Mouse (Mus musculus) MEL (cell line): Measurements from ENCODE around the gene Gm6793. TPM values are rescaled to one million over a fixed set of nuclear protein-coding genes. Genes with fewer than 3 reads are reported as not detected.
A peak's percentile ranks its signal among the peaks of the same experiment; 100 is the strongest.

Experiments
- DNase-seq: peaks from one replicate; pipeline ENCODE4 v3.0.0; 2011; ENCODE audit warnings: low read depth, low spot score
- H3K27ac ChIP-seq: 2 replicates; pipeline ENCODE4 v1.5.1; 2012; ENCODE audit warnings: low read depth, mild to moderate bottlenecking, control low read depth, low read length, moderate library complexity; ENCODE audit not compliant: control insufficient read depth
- H3K27me3 ChIP-seq, 2 experiments: fragments of 150-350 bp in 1 of 2; sonication (generic) in 1 of 2; 2 replicates each; pipeline ENCODE4 v1.6.1; 2012; ENCODE audit warnings: low read length in 2 of 2, mild to moderate bottlenecking in 2 of 2, improper control_type of control experiment in 1 of 2, moderate library complexity in 1 of 2; ENCODE audit not compliant: insufficient read depth in 2 of 2, control insufficient read depth in 1 of 2
- H3K36me3 ChIP-seq, 2 experiments: 2 replicates each; pipeline ENCODE4 v1.6.1; 2012 to 2014; ENCODE audit warnings: low read length in 2 of 2, improper control_type of control experiment in 1 of 2, inconsistent platforms in 1 of 2, mild to moderate bottlenecking in 1 of 2; ENCODE audit not compliant: insufficient read depth in 2 of 2, control insufficient read depth in 1 of 2
- H3K4me1 ChIP-seq, 2 experiments: fragments of 150-350 bp in 1 of 2; sonication (generic) in 1 of 2; 2 replicates each; pipeline ENCODE4 v1.6.1; 2012; ENCODE audit warnings: low read length in 2 of 2, improper control_type of control experiment in 1 of 2, mild to moderate bottlenecking in 1 of 2; ENCODE audit not compliant: insufficient read depth in 2 of 2, control insufficient read depth in 1 of 2
- H3K4me3 ChIP-seq, 2 experiments: fragments of 150-350 bp in 1 of 2; sonication (generic) in 1 of 2; 2 replicates each; pipeline ENCODE4 v1.5.1; 2012; ENCODE audit warnings: low read depth in 2 of 2, low read length in 2 of 2, mild to moderate bottlenecking in 2 of 2, moderate library complexity in 2 of 2, control low read depth in 1 of 2, improper control_type of control experiment in 1 of 2; ENCODE audit not compliant: control insufficient read depth in 1 of 2, insufficient read depth in 1 of 2
- H3K79me2 ChIP-seq: 2 replicates; pipeline ENCODE4 v1.6.1; 2012; ENCODE audit warnings: mild to moderate bottlenecking, low read length, moderate library complexity; ENCODE audit not compliant: control insufficient read depth, poor library complexity, insufficient read depth
- H3K9ac ChIP-seq: 2 replicates; pipeline ENCODE4 v1.6.1; 2012; ENCODE audit warnings: low read depth, mild to moderate bottlenecking, control low read depth, low read length, moderate library complexity; ENCODE audit not compliant: control insufficient read depth, poor library complexity, severe bottlenecking
- H3K9me3 ChIP-seq: fragments of 150-350 bp; sonication (generic); replicated peaks from 2 replicates; pipeline ENCODE4 v1.6.1; 2012; ENCODE audit warnings: mild to moderate bottlenecking, low read length, improper control_type of control experiment, moderate library complexity; ENCODE audit not compliant: insufficient read depth
- CHD1 ChIP-seq: IDR thresholded peaks from 2 replicates; pipeline ENCODE4 v1.6.1; 2012; ENCODE audit warnings: low read depth, mild to moderate bottlenecking, inconsistent platforms, low read length, improper control_type of control experiment
- CHD2 ChIP-seq: IDR thresholded peaks from 2 replicates; pipeline ENCODE4 v1.6.1; 2011; ENCODE audit warnings: low read length, improper control_type of control experiment
- CTCF ChIP-seq, 3 experiments: IDR thresholded peaks in 2 of 3; conservative IDR thresholded peaks in 1 of 3; 2 replicates each; pipeline ENCODE4 v1.5.1; 2011 to 2012; ENCODE audit warnings: low read length in 3 of 3, low read depth in 2 of 3, mild to moderate bottlenecking in 2 of 3, improper control_type of control experiment in 1 of 3, inconsistent platforms in 1 of 3, mixed read lengths in 1 of 3, moderate library complexity in 1 of 3; ENCODE audit not compliant: control insufficient read depth in 1 of 3, insufficient read depth in 1 of 3, poor library complexity in 1 of 3, severe bottlenecking in 1 of 3
- E2F4 ChIP-seq: IDR thresholded peaks from 2 replicates; pipeline ENCODE4 v1.6.1; 2011; ENCODE audit warnings: low read depth, low read length, improper control_type of control experiment, borderline replicate concordance
- ELF1 ChIP-seq: IDR thresholded peaks from 2 replicates; pipeline ENCODE4 v1.6.1; 2014; ENCODE audit warnings: low read depth, mild to moderate bottlenecking, inconsistent platforms, low read length, improper control_type of control experiment, moderate library complexity
- EP300 ChIP-seq, 2 experiments: IDR thresholded peaks; 2 replicates each; pipeline ENCODE4 v1.6.1; 2011; ENCODE audit warnings: improper control_type of control experiment in 2 of 2, low read length in 2 of 2, low read depth in 1 of 2, mild to moderate bottlenecking in 1 of 2
- ETS1 ChIP-seq: IDR thresholded peaks from 2 replicates; pipeline ENCODE4 v1.6.1; 2012; ENCODE audit warnings: low read depth, mild to moderate bottlenecking, inconsistent platforms, low read length, improper control_type of control experiment, moderate library complexity
- GABPA ChIP-seq: IDR thresholded peaks from 2 replicates; pipeline ENCODE4 v1.6.1; 2012; ENCODE audit warnings: low read depth, mild to moderate bottlenecking, inconsistent platforms, low read length, improper control_type of control experiment, moderate library complexity
- GATA1 ChIP-seq: IDR thresholded peaks from 2 replicates; pipeline ENCODE4 v1.6.1; 2011; ENCODE audit warnings: low read depth, low read length, improper control_type of control experiment
- HCFC1 ChIP-seq: IDR thresholded peaks from 2 replicates; pipeline ENCODE4 v1.6.1; 2012; ENCODE audit warnings: low read depth, mild to moderate bottlenecking, inconsistent platforms, low read length, improper control_type of control experiment, moderate library complexity
- JUND ChIP-seq: IDR thresholded peaks from 2 replicates; pipeline ENCODE4 v1.6.1; 2011; ENCODE audit warnings: low read depth, mild to moderate bottlenecking, improper control_type of control experiment, low read length
- KAT2A ChIP-seq: conservative IDR thresholded peaks from 2 replicates; pipeline ENCODE4 v1.6.1; 2012; ENCODE audit warnings: low read depth, low read length, improper control_type of control experiment, inconsistent platforms
- MAX ChIP-seq: IDR thresholded peaks from 2 replicates; pipeline ENCODE4 v1.6.1; 2011; ENCODE audit warnings: low read length, improper control_type of control experiment
- MEF2A ChIP-seq: IDR thresholded peaks from 2 replicates; pipeline ENCODE4 v1.6.1; 2014; ENCODE audit warnings: low read depth, mild to moderate bottlenecking, inconsistent platforms, low read length, improper control_type of control experiment; ENCODE audit not compliant: poor library complexity, insufficient replicate concordance, severe bottlenecking; ENCODE audit errors: extremely low read depth
- MXI1 ChIP-seq: IDR thresholded peaks from 2 replicates; pipeline ENCODE4 v1.6.1; 2011; ENCODE audit warnings: mild to moderate bottlenecking, low read depth, low read length, improper control_type of control experiment
- MYB ChIP-seq: IDR thresholded peaks from 2 replicates; pipeline ENCODE4 v1.6.1; 2011; ENCODE audit warnings: mild to moderate bottlenecking, low read depth, low read length, improper control_type of control experiment
- MYC ChIP-seq: IDR thresholded peaks from 2 replicates; pipeline ENCODE4 v1.6.1; 2011; ENCODE audit warnings: low read depth, mild to moderate bottlenecking, low read length, improper control_type of control experiment, moderate library complexity
- NELFE ChIP-seq: IDR thresholded peaks from 2 replicates; pipeline ENCODE4 v1.6.1; 2011; ENCODE audit warnings: low read depth, low read length, improper control_type of control experiment
- NRF1 ChIP-seq: IDR thresholded peaks from 2 replicates; pipeline ENCODE4 v1.6.1; 2014; ENCODE audit warnings: low read depth, mild to moderate bottlenecking, inconsistent platforms, low read length, improper control_type of control experiment, moderate library complexity; ENCODE audit not compliant: poor library complexity, insufficient read depth, severe bottlenecking
- POLR2A ChIP-seq, 2 experiments: IDR thresholded peaks; 2 replicates each; pipeline ENCODE4 v1.6.1; 2011 to 2012; ENCODE audit warnings: low read length in 2 of 2, mild to moderate bottlenecking in 2 of 2, control low read depth in 1 of 2, improper control_type of control experiment in 1 of 2, low read depth in 1 of 2, moderate library complexity in 1 of 2; ENCODE audit not compliant: control insufficient read depth in 1 of 2, insufficient read depth in 1 of 2, poor library complexity in 1 of 2
- POLR2AphosphoS2 ChIP-seq: IDR thresholded peaks from 2 replicates; pipeline ENCODE4 v1.6.1; 2011; ENCODE audit warnings: low read length, improper control_type of control experiment
- POLR2AphosphoS5 ChIP-seq: IDR thresholded peaks from 2 replicates; pipeline ENCODE4 v1.6.1; 2012; ENCODE audit warnings: low read depth, borderline replicate concordance, mild to moderate bottlenecking, inconsistent platforms, low read length, moderate library complexity, mixed read lengths
- SIN3A ChIP-seq: IDR thresholded peaks from 2 replicates; pipeline ENCODE4 v1.6.1; 2012; ENCODE audit warnings: low read length, improper control_type of control experiment, inconsistent platforms
- TAL1 ChIP-seq: IDR thresholded peaks from 2 replicates; pipeline ENCODE4 v1.6.1; 2012; ENCODE audit warnings: mild to moderate bottlenecking, inconsistent platforms, low read length, moderate library complexity, mixed read lengths
- TBP ChIP-seq: IDR thresholded peaks from 2 replicates; pipeline ENCODE4 v1.8.0; 2011; ENCODE audit warnings: low read depth, low read length, improper control_type of control experiment
- TCF12 ChIP-seq: IDR thresholded peaks from 2 replicates; pipeline ENCODE4 v1.6.1; 2014; ENCODE audit warnings: low read depth, mild to moderate bottlenecking, inconsistent platforms, low read length, improper control_type of control experiment, moderate library complexity
- UBTF ChIP-seq: IDR thresholded peaks from 2 replicates; pipeline ENCODE4 v1.6.1; 2012; ENCODE audit warnings: low read depth, mild to moderate bottlenecking, inconsistent platforms, low read length, improper control_type of control experiment, moderate library complexity, borderline replicate concordance; ENCODE audit not compliant: insufficient read depth
- USF1 ChIP-seq: IDR thresholded peaks from 2 replicates; pipeline ENCODE4 v1.6.1; 2014; ENCODE audit warnings: low read depth, mild to moderate bottlenecking, inconsistent platforms, low read length, improper control_type of control experiment, moderate library complexity
- USF2 ChIP-seq, 2 experiments: IDR thresholded peaks; 2 replicates each; pipeline ENCODE4 v1.6.1; 2011 to 2012; ENCODE audit warnings: improper control_type of control experiment in 2 of 2, low read length in 2 of 2, borderline replicate concordance in 1 of 2, inconsistent platforms in 1 of 2, low read depth in 1 of 2, mild to moderate bottlenecking in 1 of 2; ENCODE audit not compliant: insufficient read depth in 1 of 2
- ZC3H11A ChIP-seq: IDR thresholded peaks from 2 replicates; pipeline ENCODE4 v1.6.1; 2012; ENCODE audit warnings: low read depth, mild to moderate bottlenecking, inconsistent platforms, low read length, improper control_type of control experiment
- ZKSCAN1 ChIP-seq: IDR thresholded peaks from 2 replicates; pipeline ENCODE4 v1.6.1; 2012; ENCODE audit warnings: low read depth, mild to moderate bottlenecking, inconsistent platforms, low read length, improper control_type of control experiment, moderate library complexity
- ZMIZ1 ChIP-seq: IDR thresholded peaks from 2 replicates; pipeline ENCODE4 v1.6.1; 2012; ENCODE audit warnings: low read depth, mild to moderate bottlenecking, inconsistent platforms, low read length, improper control_type of control experiment, moderate library complexity
- ZNF384 ChIP-seq: IDR thresholded peaks from 2 replicates; pipeline ENCODE4 v1.6.1; 2012; ENCODE audit warnings: low read depth, mild to moderate bottlenecking, inconsistent platforms, low read length, improper control_type of control experiment
- polyA plus RNA-seq, 2 experiments: library from polyadenylated mRNA; stranded (reverse) in 1 of 2; unstranded in 1 of 2; fragments of >175 nt in 1 of 2; fragments of >200 nt in 1 of 2; gene quantifications; 2 replicates each; pipeline versions ENCODE4 v1.2.1 to v1.2.4; 2012; ENCODE audit warnings: low replicate concordance in 2 of 2, low read depth in 1 of 2; ENCODE audit not compliant: insufficient read length in 2 of 2, insufficient read depth in 1 of 2, missing spikeins in 1 of 2
- total RNA-seq: library from RNA; depleted of rRNA; stranded (reverse); fragments of 300-350 nt; gene quantifications from 2 replicates; pipeline ENCODE4 v1.2.3, GENCODE M21; 2012

Gm6793 gene
- total and polyA plus RNA-seq, 3 experiments, result 0.19 to 0.46 TPM; not detected in 1

GRCm38 (mm10) chr8:112010997-112011815, 3.6 kb downstream of the Gm6793 start, which contains the start of the genes Kars and Terf2ip:
Kars (minus strand) TSS chr8:112011323.
Terf2ip (plus strand) TSS chr8:112011398.
- peak within 1 kb of the TSS; percentile 71 for H3K27ac ChIP-seq
- no peaks in the 10 kb centered on the region for H3K27me3 ChIP-seq
- H3K79me2 ChIP-seq, result peaks cover 56% of the 10 kb centered on the region
- DNase-seq, result peak; percentile 96
- H3K36me3 ChIP-seq, result peaks cover 6 to 42% of the 10 kb centered on the region in 2 experiments
- no peak for TF ChIP-seq CHD2
- peak; percentile 52; the same call in 1 of the 2 replicates for TF ChIP-seq TCF12
- peak; percentile 88 for TF ChIP-seq POLR2AphosphoS2
- TF ChIP-seq MEF2A, result no peak
- peak; percentile 36; the same call in 1 of the 2 replicates for TF ChIP-seq POLR2AphosphoS5
- no peak for TF ChIP-seq CTCF (IDR thresholded peaks at IDR 0.05 in 2 of 3, conservative IDR thresholded peaks at IDR 0.05 in 1 of 3; ENCODE audit: control insufficient read depth in 1 of 3, insufficient read depth in 1 of 3, low read depth in 2 of 3, low read length in 3 of 3, poor library complexity in 1 of 3, severe bottlenecking in 1 of 3)
- TF ChIP-seq GABPA, result no peak
- no peak; the same call in 1 of the 2 replicates for TF ChIP-seq ETS1
- no peak for TF ChIP-seq CHD1
- TF ChIP-seq NRF1, result peak; percentile 100
- no peak for TF ChIP-seq JUND
- TF ChIP-seq EP300 (IDR thresholded peaks at IDR 0.05; ENCODE audit: low read depth in 1 of 2, low read length in 2 of 2), result no peak
- TF ChIP-seq E2F4, result peak; percentile 92
- no peak for TF ChIP-seq MYB
- no peak for TF ChIP-seq UBTF
- TF ChIP-seq ZNF384, result peak; percentile 99
- no peak for TF ChIP-seq GATA1
- TF ChIP-seq ZMIZ1, result peak; percentile 78; the same call in 1 of the 2 replicates
- peak; percentile 90 for TF ChIP-seq MXI1
- TF ChIP-seq NELFE, result peak; percentile 90
- peak; percentile 98 for TF ChIP-seq MYC
- peak; percentile 93 for TF ChIP-seq HCFC1
- no peak for TF ChIP-seq USF1
- TF ChIP-seq ZC3H11A, result no peak
- no peak for TF ChIP-seq USF2 (IDR thresholded peaks at IDR 0.05; ENCODE audit: borderline replicate concordance in 1 of 2, insufficient read depth in 1 of 2, low read depth in 1 of 2, low read length in 2 of 2)
- peak; percentile 90 for TF ChIP-seq SIN3A
- peak; percentile 69 to 98; a peak in 3 of 4 replicates for TF ChIP-seq POLR2A (IDR thresholded peaks at IDR 0.05; ENCODE audit: control insufficient read depth in 1 of 2, insufficient read depth in 1 of 2, low read depth in 1 of 2, low read length in 2 of 2, poor library complexity in 1 of 2)
- TF ChIP-seq ELF1, result peak; percentile 91
- TF ChIP-seq MAX, result peak; percentile 78
- TF ChIP-seq KAT2A, result peak; percentile 66; the same call in 1 of the 2 replicates
- TF ChIP-seq ZKSCAN1, result no peak
- TF ChIP-seq TBP, result peak; percentile 90
- TF ChIP-seq TAL1, result no peak
- H3K9me3 ChIP-seq, result no peaks in the 10 kb centered on the region
- H3K9ac ChIP-seq, result peak within 1 kb of the TSS; percentile 83
- H3K4me1 ChIP-seq, result peaks cover 19 to 27% of the 10 kb centered on the region in 2 experiments
- peak within 1 kb of the TSS; percentile 53 to 80 for H3K4me3 ChIP-seq
